Mouse (Mus musculus) central nervous system, embryonic 14 days (tissue): ENCODE results near the gene Olfr488. TPM values are rescaled to one million over a fixed set of nuclear protein-coding genes. Genes with fewer than 3 reads are reported as not detected.

ENCODE experiments used
- polyA plus RNA-seq: library from polyadenylated mRNA; depleted of rRNA; stranded (reverse); fragments of >200 nt; gene quantifications from 2 replicates; pipeline ENCODE4 v1.2.3, GENCODE M21; 2012; rRNA removed

Gene Olfr488
- polyA plus RNA-seq, result not detected in 2 replicates

DNA sequence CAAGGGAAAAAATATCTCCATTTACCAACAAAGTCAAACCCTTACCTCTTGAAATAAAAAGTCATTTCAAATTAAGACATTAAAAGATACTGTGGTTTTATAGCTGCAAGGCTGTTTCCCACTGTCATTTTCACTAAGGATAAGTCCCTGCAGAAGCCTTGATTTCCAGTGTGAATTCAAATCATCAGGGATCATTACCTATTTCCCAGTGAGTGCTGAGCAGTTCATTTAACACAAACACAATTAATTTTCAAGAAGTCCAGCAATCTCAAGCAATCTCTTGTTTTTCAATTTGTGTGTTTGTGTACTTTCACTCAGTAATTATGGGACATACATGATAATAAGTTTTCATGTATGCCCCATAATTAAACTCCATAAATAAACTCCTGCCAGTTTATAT, at the start of gene Olfr488:
Gene Olfr488 (minus strand): TSS at position 101 of the 400 bp plus-strand sequence.

DNA sequence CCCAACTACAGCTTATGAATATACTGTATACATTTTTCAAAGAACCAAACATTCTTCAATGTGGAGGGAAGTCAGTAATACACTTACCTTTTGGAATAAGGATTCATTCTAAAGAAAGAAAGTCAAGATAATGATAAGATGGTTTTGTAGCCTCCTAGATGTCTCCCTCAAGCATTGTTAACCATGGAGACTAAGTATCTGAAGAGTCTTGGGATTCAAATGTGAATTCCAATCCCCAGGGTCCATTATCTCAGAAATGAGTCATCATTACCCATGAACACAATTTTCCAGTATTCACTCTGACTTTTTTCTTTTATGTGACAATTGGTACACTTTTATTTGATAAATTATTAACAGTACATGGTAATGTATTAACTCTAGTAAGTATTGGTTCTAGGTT, 30.7 kb upstream of the Olfr488 start, which contains the start of gene Olfr490:
Gene Olfr490 (minus strand): TSS at position 101 of the 400 bp plus-strand sequence.

DNA sequence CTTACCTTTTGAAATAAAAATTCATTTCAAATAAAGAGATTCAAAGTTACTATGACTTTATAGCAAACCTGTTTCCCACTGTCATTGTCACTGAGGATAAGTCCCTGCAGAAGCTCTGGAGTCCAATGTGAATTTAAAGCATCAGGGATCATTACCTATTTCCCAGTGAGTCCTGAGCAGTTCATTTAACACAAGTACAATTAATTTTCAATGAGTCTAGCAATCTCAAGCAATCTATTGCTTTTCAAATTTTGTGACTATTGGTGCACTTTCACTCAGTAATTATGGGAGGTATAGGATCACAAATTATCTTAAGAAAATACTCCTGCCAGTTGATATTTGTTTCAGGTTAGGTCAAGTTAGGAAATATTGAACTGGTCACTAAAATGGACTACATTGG, 43.6 kb downstream of the Olfr488 start, which contains the start of gene Olfr487:
Gene Olfr487 (minus strand): TSS at position 101 of the 400 bp plus-strand sequence.

Other genes starting within 250 kb of the Olfr488 start
- gene Olfr478, start 224.4 kb downstream of the Olfr488 start, polyA plus RNA-seq, result not detected in 2 replicates
- gene Olfr479, start 207.7 kb downstream of the Olfr488 start, polyA plus RNA-seq, result not detected in 2 replicates
- not detected in 2 replicates for gene Olfr480, start 191.0 kb downstream of the Olfr488 start, polyA plus RNA-seq
- not detected in 2 replicates for gene Olfr481, start 178.5 kb downstream of the Olfr488 start, polyA plus RNA-seq
- not detected in 2 replicates for gene Olfr482, start 160.8 kb downstream of the Olfr488 start, polyA plus RNA-seq
- not detected in 2 replicates for gene Olfr483, start 157.5 kb downstream of the Olfr488 start, polyA plus RNA-seq
- gene Olfr484, start 130.9 kb downstream of the Olfr488 start, polyA plus RNA-seq, result not detected in 2 replicates
- gene Olfr485, start 98.5 kb downstream of the Olfr488 start, polyA plus RNA-seq, result not detected in 2 replicates
- not detected in 2 replicates for gene Olfr486, start 85.6 kb downstream of the Olfr488 start, polyA plus RNA-seq
- not detected in 2 replicates for gene Olfr487, start 43.7 kb downstream of the Olfr488 start, polyA plus RNA-seq
- not detected in 2 replicates for gene Olfr490, start 30.6 kb upstream of the Olfr488 start, polyA plus RNA-seq
- not detected in 2 replicates for gene Olfr491, start 55.1 kb upstream of the Olfr488 start, polyA plus RNA-seq
- gene Olfr492, start 65.3 kb upstream of the Olfr488 start, polyA plus RNA-seq, result not detected in 2 replicates
- gene Olfr493, start 88.6 kb upstream of the Olfr488 start, polyA plus RNA-seq, result not detected in 2 replicates
- gene Olfr494, start 107.0 kb upstream of the Olfr488 start, polyA plus RNA-seq, result not detected in 2 replicates
- gene Olfr495, start 134.8 kb upstream of the Olfr488 start, polyA plus RNA-seq, result not detected in 2 replicates
- gene Olfr497, start 162.1 kb upstream of the Olfr488 start, polyA plus RNA-seq, result not detected in 2 replicates
- not detected in 2 replicates for gene Olfr498, start 207.0 kb upstream of the Olfr488 start, polyA plus RNA-seq